Mouse (Mus musculus): ENCODE data around the gene Zfp292. TPM values are rescaled to one million over a fixed set of nuclear protein-coding genes. Genes with fewer than 3 reads are reported as not detected.
A peak's percentile ranks its signal among the peaks of the same experiment; 100 is the strongest.

Gene Zfp292
- total RNA-seq, 4 experiments from 2014 or later = 25.4 to 29.6 (median 28.5) TPM

- no peak for DNase-seq (ENCODE audit: low spot score in 2 of 2)
Measured at GRCm38 (mm10) chr4:34883366-34884029, 738 bp upstream of the Zfp292 start.

GRCm38 (mm10) chr4:34882291-34882769 lies 430 bp downstream of the Zfp292 start:
- DNase-seq (ENCODE audit: low spot score in 2 of 2) = peak; percentile 19 to 35

- DNase-seq (ENCODE audit: low spot score in 2 of 2) = no peak
Measured at GRCm38 (mm10) chr4:34881851-34882250, 909 bp downstream of the Zfp292 start.

- no peak for DNase-seq (ENCODE audit: low spot score in 2 of 2)
Measured at GRCm38 (mm10) chr4:34880921-34881650, 1.7 kb downstream of the Zfp292 start.

GRCm38 (mm10) chr4:34874234-34874633 lies 8.5 kb downstream of the Zfp292 start:
- DNase-seq (ENCODE audit: low spot score in 2 of 2) = no peak

- no peak for DNase-seq (ENCODE audit: low spot score in 2 of 2)
Measured at GRCm38 (mm10) chr4:34872896-34873495, 9.8 kb downstream of the Zfp292 start.

- DNase-seq (ENCODE audit: low spot score in 2 of 2) = no peak
Measured at GRCm38 (mm10) chr4:34869813-34870212, 12.9 kb downstream of the Zfp292 start.

- no peak for DNase-seq (ENCODE audit: low spot score in 2 of 2)
Measured at GRCm38 (mm10) chr4:34861438-34861837, 21.3 kb downstream of the Zfp292 start.

GRCm38 (mm10) chr4:34859416-34859815 lies 23.3 kb downstream of the Zfp292 start:
- no peak for DNase-seq (ENCODE audit: low spot score in 2 of 2)

- DNase-seq (ENCODE audit: low spot score in 2 of 2) = no peak
Measured at GRCm38 (mm10) chr4:34858903-34859302, 23.9 kb downstream of the Zfp292 start.

GRCm38 (mm10) chr4:34855966-34856365 lies 26.8 kb downstream of the Zfp292 start:
- DNase-seq (ENCODE audit: low spot score in 2 of 2) = no peak

GRCm38 (mm10) chr4:34852051-34852450 lies 30.7 kb downstream of the Zfp292 start:
- no peak for DNase-seq (ENCODE audit: low spot score in 2 of 2)

- DNase-seq (ENCODE audit: low spot score in 2 of 2) = no peak
Measured at GRCm38 (mm10) chr4:34850156-34850555, 32.6 kb downstream of the Zfp292 start.

GRCm38 (mm10) chr4:34847679-34848309 lies 35.0 kb downstream of the Zfp292 start:
- DNase-seq (ENCODE audit: low spot score in 2 of 2) = no peak

GRCm38 (mm10) chr4:34843839-34844238 lies 38.9 kb downstream of the Zfp292 start:
- DNase-seq (ENCODE audit: low spot score in 2 of 2) = no peak

GRCm38 (mm10) chr4:34842826-34843225 lies 39.9 kb downstream of the Zfp292 start:
- no peak for DNase-seq (ENCODE audit: low spot score in 2 of 2)

GRCm38 (mm10) chr4:34831496-34831895 lies 51.3 kb downstream of the Zfp292 start:
- DNase-seq (ENCODE audit: low spot score in 2 of 2) = no peak

GRCm38 (mm10) chr4:34829456-34829855 lies 53.3 kb downstream of the Zfp292 start:
- no peak for DNase-seq (ENCODE audit: low spot score in 2 of 2)

- no peak for DNase-seq (ENCODE audit: low spot score in 2 of 2)
Measured at GRCm38 (mm10) chr4:34823901-34824300, 58.9 kb downstream of the Zfp292 start.

GRCm38 (mm10) chr4:34819904-34820303 lies 62.9 kb downstream of the Zfp292 start:
- DNase-seq (ENCODE audit: low spot score in 2 of 2) = no peak

GRCm38 (mm10) chr4:34801166-34802034 lies 81.4 kb downstream of the Zfp292 start:
- DNase-seq (ENCODE audit: low spot score in 2 of 2) = no peak

All from layer of hippocampus, adult 8-10 months (tissue).